Mouse (Mus musculus) kidney, postnatal 4 days (tissue): ENCODE measurements around the gene Prss45.
A peak's percentile ranks its signal among the peaks of the same experiment; 100 is the strongest.

Source experiments
- DNase-seq, 2 experiments: peaks; one replicate each; pipeline ENCODE4 v3.0.0; 2021; ENCODE audit warnings: mixed read lengths in 2 of 2

The Prss45 gene

DNA sequence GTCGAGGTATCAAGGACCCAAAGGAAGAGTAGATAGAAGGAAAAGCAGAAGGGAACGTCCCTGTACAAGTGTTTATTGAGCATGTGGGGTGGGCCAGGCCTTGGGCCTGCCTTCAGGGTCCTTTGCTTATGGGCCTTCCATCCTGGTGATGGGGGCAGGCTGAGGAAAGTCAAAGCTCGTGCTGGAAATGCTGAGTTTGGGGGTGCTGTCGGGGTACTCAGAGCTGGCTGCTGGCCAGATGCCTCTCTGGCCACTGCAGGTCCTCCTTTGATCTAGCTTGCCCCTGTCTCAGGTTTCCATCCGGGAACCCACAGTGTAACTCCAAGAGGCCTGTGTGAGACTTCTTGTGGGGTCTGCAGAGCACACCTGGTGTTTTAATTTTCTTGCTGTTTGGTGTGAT, 24.1 kb downstream of the Prss45 start:
- no peak for DNase-seq

DNA sequence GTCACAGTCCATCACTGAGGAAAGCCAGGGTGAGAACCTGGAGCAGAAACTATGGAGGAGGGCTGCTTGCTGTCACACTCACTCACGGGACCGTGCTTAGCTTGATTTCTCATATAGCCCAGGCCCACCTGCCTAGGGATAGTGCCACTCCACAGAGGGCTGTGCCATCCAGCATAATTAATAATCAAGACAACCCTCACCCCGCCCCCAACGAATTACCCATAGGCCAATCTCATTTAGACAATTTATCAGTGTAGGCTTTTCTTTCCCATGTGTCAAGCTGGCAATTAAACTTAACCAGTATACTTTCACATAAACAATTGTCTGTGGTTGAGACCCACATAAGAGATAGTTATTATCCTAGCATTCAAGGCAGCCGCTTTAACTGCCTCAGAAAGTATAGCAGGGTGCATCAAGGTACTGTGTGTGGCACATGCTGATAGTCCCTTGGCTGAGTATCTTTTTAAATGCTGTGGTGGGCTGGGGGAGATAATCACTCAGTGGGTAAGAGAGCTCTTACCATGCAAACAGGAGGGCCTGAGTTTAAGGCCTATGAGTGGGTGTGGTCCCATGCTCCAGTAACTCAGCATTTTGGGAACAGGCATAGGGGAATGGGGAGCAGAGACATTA, 24.7 kb downstream of the Prss45 start:
- no peak for DNase-seq

DNA sequence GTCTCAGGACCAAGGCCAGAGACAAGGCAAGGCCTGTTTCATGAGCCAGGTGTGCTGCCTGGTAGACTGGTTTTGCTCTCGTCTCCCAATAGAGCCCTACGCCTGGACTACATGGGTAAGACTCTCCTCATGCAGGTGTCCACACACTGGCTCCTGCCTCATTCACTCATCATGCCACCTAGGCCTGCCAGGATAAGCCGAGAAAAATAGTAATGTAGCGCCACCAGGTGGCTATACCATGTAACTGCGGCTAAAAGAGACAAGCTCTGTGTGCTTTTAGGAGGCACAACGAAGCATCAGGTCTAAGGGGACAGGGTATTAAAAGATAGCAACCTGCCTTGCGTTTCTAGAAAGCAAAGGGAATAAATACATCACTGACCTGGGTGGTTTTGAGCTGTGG, 36.6 kb downstream of the Prss45 start:
- DNase-seq, result peak; percentile 63 to 67

DNA sequence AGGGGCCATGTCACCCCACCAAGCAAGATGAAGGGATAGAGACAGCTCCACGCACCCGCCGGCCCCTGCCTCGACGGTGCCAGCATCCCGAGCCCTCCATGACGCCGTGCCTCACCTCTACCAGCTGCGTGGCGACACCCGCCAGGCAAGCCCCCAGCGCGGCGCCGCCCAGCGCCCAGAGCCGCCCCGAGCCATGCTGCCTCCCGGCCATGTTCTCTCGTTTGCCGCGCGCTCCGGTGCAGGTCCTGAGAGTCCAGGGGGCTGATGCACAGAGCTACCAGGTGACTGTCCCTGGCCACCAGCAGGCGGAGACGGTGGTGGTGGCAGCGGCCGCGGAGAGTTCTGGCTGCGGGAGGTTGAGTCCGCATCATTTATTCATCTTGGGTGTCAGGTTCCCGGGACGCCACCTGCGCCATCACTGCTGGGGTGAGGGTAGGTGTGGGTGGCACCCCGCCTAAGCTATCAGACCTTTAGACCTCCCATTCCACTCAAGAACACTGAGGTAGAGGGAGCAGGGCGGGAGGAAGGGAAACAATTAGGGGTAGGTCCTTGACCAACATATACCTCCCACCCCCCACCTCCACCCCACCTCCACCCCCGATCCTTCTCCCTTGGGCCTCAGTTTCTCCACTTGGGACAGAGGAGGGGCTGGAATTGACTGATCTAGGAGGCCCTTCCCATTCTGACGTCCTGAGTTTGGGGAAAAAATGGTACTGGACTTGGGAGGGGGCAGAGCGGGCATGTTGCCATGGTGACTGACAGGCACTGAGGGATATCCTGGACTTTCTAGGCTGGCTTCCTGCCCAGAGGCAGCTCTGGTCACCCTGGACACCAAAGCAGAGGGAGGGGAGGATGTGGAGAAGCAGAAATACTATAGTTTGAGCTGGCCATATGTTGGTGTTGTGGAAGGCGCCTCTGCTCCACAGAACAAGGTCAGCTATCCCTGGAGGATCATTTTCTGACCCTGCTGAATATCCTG, 39.6 kb downstream of the Prss45 start:
- DNase-seq, result peak; percentile 72 to 84

DNA sequence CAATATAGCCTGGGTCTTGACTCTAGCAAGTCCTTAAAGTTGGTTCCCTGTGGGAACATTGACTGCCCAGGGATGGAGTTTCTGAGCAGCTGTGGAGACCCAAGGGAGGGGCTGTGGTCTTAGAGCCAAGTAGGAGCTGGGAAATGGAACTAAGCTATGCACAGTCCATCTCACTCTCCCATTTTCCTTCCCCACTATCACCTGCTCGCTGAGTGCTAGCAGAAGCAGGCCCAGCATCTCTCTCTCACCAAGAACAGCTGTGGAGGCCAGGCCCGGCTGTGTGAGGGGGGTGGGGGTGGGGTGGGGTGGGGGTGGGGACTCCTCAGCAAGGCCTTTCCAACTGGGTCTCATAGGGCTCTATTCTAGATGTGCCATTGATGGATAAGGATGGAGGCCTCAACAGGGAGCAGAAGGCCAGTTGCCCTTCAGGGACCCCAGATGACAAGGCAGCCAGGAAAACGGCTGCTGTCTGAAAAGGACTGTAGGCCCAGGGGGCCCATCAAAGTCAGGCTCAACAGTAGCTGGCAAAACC, 40.3 kb downstream of the Prss45 start:
- DNase-seq, result no peak

DNA sequence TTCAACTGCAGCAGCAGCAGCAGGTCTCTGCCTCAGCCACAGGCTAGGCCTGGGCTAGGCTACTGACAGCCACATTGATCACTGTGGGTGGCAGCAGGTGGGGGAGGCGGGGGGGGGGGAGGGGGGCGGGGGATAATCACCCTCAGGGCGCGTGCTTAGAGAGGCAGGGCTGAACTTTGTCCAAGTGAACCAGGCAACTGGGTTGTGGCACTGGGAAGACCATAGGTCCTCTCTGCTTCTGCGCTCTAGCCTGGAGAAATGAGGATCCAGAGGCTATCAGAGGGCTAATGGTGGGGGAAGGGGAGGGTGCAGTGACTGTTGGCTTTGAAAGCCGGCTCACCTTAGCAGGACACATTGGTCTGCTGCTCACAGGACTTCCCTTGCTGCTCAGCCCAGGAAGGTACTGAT, 40.9 kb downstream of the Prss45 start:
- peak in 1 of 2 experiments; percentile 42 for DNase-seq

DNA sequence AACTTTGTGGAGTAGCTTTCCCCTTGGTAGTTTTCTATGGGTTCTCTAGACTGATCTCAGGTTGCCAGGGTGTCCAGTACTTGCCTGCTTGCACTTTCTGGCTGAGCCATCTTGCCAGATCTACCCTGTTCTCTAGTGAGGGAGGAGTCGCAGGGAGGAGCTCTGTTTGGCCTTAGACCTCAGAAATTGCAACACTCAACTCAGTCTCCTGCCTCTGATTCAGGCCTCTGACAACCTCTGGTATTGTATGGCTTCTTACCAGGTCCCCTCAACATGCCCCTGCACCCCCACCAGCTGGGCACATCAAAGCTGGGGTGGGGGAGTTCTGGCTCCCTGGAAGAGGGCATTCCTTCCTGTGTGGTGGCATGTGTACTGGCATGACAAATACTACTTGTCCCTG, 43.0 kb downstream of the Prss45 start:
- no peak for DNase-seq

DNA sequence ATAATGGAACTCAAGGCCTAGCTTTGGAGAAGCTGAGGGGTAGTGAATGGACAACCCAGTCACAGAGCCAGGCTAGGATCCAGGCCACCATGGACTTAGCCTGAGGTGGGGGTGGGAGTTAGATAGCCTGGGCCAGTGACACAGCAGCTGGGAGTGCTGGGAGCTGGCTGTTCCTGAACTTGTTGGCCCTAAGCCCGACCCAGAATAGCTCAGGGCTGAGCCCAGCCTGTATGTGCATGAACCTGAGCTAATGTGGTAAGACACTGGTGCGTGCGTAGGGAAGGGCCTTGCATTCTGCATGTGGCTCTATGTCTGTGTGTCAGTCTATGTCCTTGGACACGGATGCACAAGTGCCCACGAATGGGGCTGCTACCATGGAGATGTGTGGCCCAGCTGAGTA, 43.5 kb downstream of the Prss45 start:
- peak in 1 of 2 experiments; percentile 57 for DNase-seq

DNA sequence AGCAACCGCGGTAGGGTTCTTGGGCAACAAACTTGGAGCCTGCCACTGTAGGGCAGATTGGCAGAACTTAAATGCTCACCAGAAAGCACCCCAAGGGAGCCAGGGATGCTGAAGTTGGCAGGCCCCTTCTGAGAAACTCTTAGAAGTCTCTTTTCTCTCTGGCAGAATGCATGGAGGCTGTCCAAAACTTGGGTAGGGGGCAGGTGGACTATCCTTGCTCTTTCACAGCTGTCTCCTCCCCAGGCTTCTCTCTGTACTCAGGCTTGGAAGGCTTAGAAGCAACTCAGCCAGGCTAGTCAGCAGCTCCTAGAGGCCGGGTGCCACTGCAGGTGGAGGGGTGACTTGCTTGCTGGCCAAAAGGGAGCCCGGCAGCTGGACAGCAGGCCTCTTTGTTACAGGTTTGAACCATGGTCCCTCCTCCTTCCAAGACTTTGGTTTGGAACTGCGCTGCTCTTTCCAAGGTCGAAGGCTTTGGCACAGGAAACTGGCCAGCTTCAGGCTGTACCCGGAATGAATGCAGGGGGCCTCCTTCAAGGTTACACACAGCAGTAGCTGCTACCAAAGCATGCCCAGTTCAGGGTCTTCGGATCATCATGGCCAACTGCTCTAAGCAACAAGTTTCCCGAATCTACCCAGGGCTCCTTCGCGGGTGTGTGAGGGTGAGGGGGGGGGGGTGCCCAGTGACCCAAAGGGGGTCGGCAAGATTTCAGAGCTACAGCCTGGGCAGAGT, 45.0 kb downstream of the Prss45 start, which contains the start of gene Als2cl:
TSS of gene Als2cl (plus strand) at position 680 of the 730 bp plus-strand sequence.
- peak; percentile 39 to 65 for DNase-seq

DNA sequence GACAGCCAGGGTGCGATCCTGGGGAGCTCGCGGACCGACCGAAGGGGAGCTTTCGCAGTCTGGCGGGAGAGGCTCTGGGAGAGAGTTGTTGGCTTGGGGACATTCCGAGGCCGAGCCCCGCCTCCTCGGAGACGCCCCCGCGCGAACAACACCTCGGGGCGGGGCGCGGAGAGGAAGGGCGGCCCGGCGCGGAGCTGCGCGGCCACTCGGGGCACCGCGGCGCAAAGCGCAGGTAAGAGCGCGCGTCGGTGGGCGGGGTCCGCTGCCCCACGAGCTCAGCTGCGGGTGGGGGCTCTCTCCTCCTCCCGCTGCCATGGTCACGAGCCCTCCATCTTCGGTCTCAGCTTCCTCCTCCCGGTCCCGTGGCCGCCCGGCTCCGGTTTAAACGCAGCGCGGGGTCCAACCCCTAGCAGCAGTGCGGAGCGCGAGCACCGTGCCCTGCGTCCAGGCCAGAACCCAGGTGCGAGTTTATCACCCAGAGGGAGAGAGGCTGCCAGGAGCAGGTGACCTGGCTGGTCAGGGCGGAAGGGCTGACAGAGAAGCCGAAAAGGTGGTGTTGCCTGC, 45.7 kb downstream of the Prss45 start, which contains the start of gene Tmie:
TSS of gene Tmie (minus strand) at position 116 of the 564 bp plus-strand sequence.
- DNase-seq, result peak; percentile 83 to 90

DNA sequence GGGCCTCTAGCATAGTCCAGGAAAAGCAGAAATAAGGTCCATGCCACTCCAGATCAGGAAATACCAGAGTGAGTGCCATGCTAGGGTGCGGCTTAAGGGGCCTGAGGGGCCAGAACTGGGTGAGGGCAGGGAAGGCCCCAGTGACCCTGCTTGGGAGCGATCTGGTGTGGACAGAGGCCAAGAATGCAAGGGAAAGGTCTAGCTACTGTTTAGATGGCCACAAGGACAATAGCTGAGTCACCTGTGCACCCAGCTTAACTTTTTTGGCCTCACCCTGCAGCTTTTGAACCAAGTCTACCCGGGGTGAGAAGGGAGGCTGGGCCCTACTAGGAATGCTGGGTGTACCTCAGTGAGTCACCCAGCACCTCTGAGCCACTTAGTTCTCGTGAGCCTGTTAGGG, 46.4 kb downstream of the Prss45 start:
- DNase-seq, result no peak

DNA sequence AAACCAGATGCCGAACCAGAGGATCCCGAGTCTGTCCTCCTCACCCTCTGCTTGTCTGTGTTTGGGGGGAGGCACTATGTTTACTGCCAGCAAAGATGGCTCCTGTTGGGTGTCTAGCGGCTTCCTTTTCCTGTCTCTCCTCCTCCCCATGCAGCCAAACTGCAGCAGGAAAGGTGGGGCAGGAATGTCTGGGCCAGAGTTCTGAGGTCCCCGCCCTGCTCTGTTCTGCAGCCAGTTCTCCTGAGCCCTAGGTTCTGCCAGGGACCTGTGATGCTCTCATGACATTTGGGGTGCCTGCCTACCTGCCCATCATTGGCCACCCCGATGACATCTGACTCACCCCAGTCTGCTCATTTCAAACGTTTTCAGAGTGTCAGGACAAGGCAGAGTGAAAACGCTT, 47.6 kb downstream of the Prss45 start:
- DNase-seq, result peak in 1 of 2 experiments; percentile 44

DNA sequence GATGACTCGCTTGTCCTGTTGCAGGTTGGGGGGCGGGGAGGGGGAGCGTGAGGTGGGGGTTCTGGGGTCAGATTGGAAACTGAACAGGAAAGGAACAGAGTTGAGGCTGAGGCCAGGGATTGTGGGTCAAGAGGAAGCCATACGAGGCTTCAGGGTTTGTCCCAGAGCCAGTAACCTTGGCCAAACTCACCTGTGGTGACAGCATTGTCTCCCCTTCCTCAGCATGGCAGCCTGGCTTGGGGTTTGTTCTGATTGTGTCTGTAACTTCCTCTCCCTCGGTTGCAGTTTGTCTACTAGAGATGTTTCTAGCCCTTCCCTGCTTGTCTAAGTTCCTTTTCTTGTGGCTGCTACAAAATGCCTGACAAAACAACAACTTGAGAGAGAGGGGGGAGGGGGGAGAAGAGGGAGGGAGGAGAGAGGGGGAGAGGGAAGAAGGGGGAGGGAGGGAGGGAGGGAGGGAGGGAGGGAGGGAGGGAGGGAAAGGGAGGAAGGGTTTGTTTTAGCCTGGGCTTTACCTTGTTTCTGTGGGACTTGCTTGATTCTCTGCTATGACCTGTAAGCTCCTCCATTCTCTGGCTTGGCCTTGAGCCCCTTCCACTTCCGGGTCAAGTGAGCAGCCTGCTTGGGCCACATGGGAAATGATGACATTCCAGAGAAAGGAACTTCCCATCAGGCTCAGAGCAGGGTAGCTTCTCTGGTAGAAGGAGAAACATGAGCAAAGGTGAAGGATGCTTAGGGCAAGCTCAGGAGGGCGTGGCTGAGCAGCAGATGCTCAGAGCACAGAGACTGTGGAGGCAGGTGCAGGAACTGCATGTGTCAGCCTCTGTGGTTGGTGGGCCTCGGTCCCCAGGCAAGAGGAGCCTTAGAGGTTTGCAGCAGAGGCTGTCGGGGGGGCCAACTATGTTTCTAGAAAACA, 53.3 kb downstream of the Prss45 start:
- DNase-seq, result no peak

DNA sequence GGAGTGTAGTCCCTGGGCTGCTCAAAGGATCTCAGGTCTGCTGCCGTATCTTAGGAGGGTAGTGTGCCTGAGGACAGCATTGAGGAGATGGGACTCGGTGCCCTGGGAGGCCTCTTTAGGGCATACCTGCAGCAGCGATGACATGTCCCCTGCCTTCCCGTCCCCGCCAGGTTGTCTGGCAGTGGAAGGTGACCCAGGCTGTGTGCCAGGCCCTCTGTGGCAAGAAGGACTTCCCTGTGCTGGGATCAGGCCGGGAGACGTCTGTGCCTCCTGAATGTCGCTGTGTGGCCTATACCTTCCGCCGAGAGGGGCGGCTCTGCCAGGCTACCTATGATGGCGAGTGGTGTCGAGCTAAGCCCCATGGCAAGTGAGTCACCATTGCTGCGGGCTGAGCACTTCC, 54.5 kb downstream of the Prss45 start:
- no peak for DNase-seq

DNA sequence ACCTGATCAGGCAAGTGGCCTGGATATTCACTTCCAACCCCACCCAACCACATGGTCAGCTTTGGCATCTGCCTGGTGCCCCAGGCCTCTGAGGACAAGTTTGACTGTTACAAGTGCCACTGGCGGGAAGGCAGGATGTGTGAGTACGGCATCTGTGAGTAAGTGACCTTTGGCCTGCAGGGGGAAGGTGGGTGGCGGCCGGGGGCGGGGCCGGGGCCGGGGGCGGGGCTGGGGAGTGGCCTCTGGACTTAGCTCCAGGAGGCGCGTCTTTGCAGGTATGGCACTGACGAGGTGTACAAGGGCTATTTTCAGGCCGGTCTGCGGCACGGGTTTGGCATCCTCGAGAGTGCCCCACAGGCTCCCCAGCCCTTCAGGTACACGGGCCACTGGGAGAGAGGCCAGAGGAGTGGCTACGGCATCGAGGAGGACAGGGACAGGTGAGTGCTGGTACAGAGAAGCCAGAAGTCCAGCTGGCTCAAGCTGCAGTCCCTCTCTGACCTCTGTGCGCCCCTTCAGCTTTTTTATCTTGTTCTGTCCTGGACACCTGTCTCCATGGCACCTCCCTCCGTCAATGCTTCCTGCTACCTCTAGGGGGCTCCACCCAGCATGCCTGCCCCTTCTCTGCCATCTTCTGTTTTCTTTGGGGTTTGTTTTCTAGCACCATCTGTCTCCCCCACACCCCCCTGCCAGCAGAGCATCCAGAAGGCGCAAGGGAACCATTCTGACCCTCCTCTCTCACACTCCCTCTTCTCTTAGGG, 55.8 kb downstream of the Prss45 start:
- peak in 1 of 2 experiments; percentile 57 for DNase-seq
